Mouse (Mus musculus): ENCODE results near the gene Zfp503. TPM values are rescaled to one million over a fixed set of nuclear protein-coding genes. Genes with fewer than 3 reads are reported as not detected.

Zfp503 gene
- polyA plus RNA-seq, 1 experiment from 2014 or later = 8.0 TPM

DNA sequence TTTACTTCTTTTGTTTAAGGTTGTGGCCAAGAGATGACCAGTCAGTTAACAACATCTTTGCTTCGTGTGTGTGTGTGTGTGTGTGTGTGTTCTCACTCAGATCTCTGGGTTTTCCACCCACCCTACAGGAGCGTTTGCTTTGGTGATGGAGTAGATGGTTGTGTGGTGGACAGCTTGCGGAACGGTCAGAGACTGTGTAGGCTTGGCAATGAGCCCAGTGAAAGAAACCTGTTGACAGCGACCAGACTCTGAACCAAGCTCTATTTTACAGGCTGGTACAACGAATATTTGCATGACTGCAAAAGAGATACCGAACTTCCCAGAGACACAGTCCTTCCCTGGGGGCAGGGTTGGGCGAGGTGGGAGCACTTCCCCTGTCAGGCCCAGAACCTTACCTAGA is 30.2 kb downstream of the Zfp503 start:
- Histone ChIP-seq H3K9me3 (ENCODE audit: control insufficient read depth, low read length) (no peaks in the 10 kb centered on the region), H3K36me3 (ENCODE audit: control insufficient read depth, insufficient read depth, low read length) (no peaks in the 10 kb centered on the region), H3K27me3 (replicated peaks; ENCODE audit: control insufficient read depth, insufficient read depth, low read length) (no peaks in the 10 kb centered on the region), H3K27ac (ENCODE audit: low read depth, low read length) (no peak overlapping the region), H3K4me1 (ENCODE audit: control insufficient read depth, insufficient read depth, low read depth, low read length) (no peaks in the 10 kb centered on the region), H3K4me2 (ENCODE audit: low read length) (no peak overlapping the region), H3K9ac (ENCODE audit: low read depth, low read length) (no peak overlapping the region), H3K4me3 (ENCODE audit: low read length) (no peak overlapping the region)
- ATAC-seq = 0 out of 2 replicates have a peak, but pooled peaks have one; percentile 54
- 59% methylated on average over 8 of the region's 8 CpGs for WGBS

DNA sequence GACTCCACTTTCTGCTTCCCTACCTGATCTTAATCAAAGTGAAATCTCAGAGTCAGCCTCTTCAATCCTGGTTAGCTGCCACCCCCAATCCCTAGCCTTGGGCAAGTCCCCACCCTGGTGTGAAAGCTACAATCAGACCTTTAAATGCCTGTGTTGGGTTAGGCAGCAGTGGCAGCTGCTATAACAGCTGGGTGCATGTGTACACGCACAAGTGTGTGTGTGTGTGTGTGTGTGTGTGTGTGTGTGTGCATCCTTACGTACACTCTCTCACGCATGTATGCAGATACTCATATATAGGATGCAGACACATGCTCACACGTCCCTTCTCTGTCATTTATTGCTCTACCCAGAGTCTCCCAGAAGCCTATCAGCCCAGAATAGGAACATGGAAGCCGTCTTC is 30.8 kb downstream of the Zfp503 start:
- no peaks in the 10 kb centered on the region for H3K9me3 ChIP-seq (ENCODE audit: control insufficient read depth, low read length)
- no peak overlapping the region for H3K9ac ChIP-seq (ENCODE audit: low read depth, low read length)
- H3K4me1 ChIP-seq (ENCODE audit: control insufficient read depth, insufficient read depth, low read depth, low read length) = no peaks in the 10 kb centered on the region
- H3K27ac ChIP-seq (ENCODE audit: low read depth, low read length) = no peak overlapping the region
- no peak overlapping the region for H3K4me2 ChIP-seq (ENCODE audit: low read length)
- WGBS = 86% methylated on average over 5 of the region's 5 CpGs
- ATAC-seq = no peak
- H3K4me3 ChIP-seq (ENCODE audit: low read length) = no peak overlapping the region
- H3K36me3 ChIP-seq (ENCODE audit: control insufficient read depth, insufficient read depth, low read length) = no peaks in the 10 kb centered on the region
- no peaks in the 10 kb centered on the region for H3K27me3 ChIP-seq (replicated peaks; ENCODE audit: control insufficient read depth, insufficient read depth, low read length)

DNA sequence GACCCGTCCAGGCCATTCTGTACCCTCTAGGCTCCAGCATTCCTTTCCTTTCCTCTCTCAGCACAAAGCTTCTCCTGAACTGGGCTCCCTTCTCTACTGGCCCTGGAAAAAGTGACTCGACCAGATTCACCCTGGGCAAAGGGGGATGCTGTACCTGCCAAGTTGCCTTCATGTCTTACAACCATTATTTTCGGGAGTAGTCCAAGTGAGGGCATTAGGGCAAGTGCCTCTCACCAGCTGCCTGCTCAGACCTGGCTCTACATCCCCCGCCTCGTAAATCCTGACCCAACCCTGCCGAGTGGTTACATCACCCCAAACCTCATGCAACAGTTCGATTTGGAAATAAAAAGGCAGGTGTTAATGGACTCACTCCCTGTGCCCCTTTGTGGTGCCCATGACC is 36.9 kb downstream of the Zfp503 start:
- no peak overlapping the region for H3K4me2 ChIP-seq (ENCODE audit: low read length)
- no peaks in the 10 kb centered on the region for H3K4me1 ChIP-seq (ENCODE audit: control insufficient read depth, insufficient read depth, low read depth, low read length)
- no peak overlapping the region for H3K27ac ChIP-seq (ENCODE audit: low read depth, low read length)
- 84% methylated on average over 7 of the region's 7 CpGs for WGBS
- H3K36me3 ChIP-seq (ENCODE audit: control insufficient read depth, insufficient read depth, low read length) = no peaks in the 10 kb centered on the region
- H3K4me3 ChIP-seq (ENCODE audit: low read length) = no peak overlapping the region
- no peaks in the 10 kb centered on the region for H3K27me3 ChIP-seq (replicated peaks; ENCODE audit: control insufficient read depth, insufficient read depth, low read length)
- H3K9me3 ChIP-seq (ENCODE audit: control insufficient read depth, low read length) = no peaks in the 10 kb centered on the region
- ATAC-seq = no peak
- no peak overlapping the region for H3K9ac ChIP-seq (ENCODE audit: low read depth, low read length)

DNA sequence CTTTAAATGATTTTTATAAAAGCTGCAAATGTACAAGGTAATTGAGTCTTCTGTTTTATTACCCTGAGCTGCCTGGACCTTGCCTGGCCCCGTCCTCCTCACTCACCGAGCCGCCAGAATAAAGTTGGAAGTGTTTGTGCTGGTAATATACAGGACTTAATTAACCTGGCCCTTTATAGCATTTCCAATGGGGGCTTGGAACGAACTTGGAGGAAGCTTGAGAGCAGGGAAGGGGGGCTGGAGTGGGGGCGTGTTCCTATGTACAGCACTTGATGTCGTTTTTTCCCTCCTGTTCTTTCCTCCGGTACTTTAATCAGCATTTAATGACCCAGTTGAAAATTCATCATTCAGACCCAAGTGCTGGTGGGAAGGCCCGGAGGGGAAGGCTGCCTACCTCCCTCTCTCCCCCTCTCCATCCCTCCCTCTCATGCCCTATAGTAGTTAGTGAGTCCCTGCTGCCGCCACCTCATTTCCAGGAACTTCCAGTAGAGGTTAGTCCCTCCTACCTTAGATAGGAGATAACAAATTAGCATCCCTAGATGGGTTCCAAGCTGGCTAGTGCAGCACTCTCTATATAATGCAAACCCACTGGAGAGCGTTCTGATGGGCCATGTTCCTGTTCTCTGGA is 37.4 kb downstream of the Zfp503 start:
- ATAC-seq = no peak
- Histone ChIP-seq H3K36me3 (ENCODE audit: control insufficient read depth, insufficient read depth, low read length) (no peaks in the 10 kb centered on the region), H3K27me3 (replicated peaks; ENCODE audit: control insufficient read depth, insufficient read depth, low read length) (no peaks in the 10 kb centered on the region), H3K4me2 (ENCODE audit: low read length) (no peak overlapping the region), H3K4me3 (ENCODE audit: low read length) (no peak overlapping the region), H3K4me1 (ENCODE audit: control insufficient read depth, insufficient read depth, low read depth, low read length) (no peaks in the 10 kb centered on the region), H3K9ac (ENCODE audit: low read depth, low read length) (no peak overlapping the region), H3K27ac (ENCODE audit: low read depth, low read length) (no peak overlapping the region), H3K9me3 (ENCODE audit: control insufficient read depth, low read length) (no peaks in the 10 kb centered on the region)
- WGBS = 65% methylated on average over 10 of the region's 10 CpGs

DNA sequence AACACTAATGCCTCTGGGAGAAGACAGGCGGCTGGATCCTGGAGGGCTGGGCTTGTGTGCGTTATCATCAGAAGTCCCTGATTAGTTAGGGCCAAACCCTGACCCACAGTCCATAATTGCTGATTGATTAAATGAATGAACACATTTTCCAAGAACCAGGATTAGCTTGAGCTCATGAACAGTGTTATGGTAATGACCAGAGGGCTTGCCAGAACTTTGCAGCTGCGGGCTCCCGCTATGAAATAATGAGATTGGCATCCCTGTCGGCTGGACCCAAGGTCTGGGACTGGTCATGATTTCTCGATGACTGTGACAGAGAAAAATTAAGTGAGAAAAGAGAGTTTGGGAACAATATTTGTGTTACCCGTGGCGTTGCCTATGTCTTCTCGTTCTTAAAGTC is 44.5 kb downstream of the Zfp503 start:
- H3K4me1 ChIP-seq (ENCODE audit: control insufficient read depth, insufficient read depth, low read depth, low read length) = no peaks in the 10 kb centered on the region
- no peak overlapping the region for H3K4me3 ChIP-seq (ENCODE audit: low read length)
- H3K36me3 ChIP-seq (ENCODE audit: control insufficient read depth, insufficient read depth, low read length) = no peaks in the 10 kb centered on the region
- 72% methylated on average over 9 of the region's 9 CpGs for WGBS
- H3K27me3 ChIP-seq (replicated peaks; ENCODE audit: control insufficient read depth, insufficient read depth, low read length) = no peaks in the 10 kb centered on the region
- no peak overlapping the region for H3K9ac ChIP-seq (ENCODE audit: low read depth, low read length)
- no peaks in the 10 kb centered on the region; the same call in 1 of the 2 replicates for H3K9me3 ChIP-seq (ENCODE audit: control insufficient read depth, low read length)
- no peak overlapping the region for H3K4me2 ChIP-seq (ENCODE audit: low read length)
- ATAC-seq = no peak
- H3K27ac ChIP-seq (ENCODE audit: low read depth, low read length) = no peak overlapping the region

DNA sequence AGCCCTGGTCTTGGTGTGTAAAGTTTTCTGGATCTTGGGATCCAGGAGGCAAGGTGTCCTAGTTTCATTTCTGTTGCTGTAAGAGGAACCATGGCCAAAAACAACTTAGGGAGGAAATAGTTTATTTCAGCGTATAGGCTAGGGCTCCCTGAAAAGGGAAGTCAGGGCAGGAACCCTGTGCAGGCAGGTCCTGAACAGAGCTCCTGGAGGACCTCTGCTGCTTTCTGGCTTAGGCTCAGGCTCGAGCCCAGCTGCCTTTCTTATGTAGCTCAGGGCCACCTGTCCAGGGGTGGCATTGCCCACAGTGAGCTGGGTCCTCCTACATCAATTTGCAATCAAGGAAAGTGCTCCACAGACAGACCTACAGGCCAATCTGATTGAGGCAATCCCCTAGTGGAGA is 47.8 kb downstream of the Zfp503 start:
- no peak overlapping the region for H3K9ac ChIP-seq (ENCODE audit: low read depth, low read length)
- H3K27ac ChIP-seq (ENCODE audit: low read depth, low read length) = no peak overlapping the region
- H3K4me2 ChIP-seq (ENCODE audit: low read length) = no peak overlapping the region
- ATAC-seq = no peak
- WGBS = 67% methylated on average over 2 of the region's 2 CpGs
- H3K27me3 ChIP-seq (replicated peaks; ENCODE audit: control insufficient read depth, insufficient read depth, low read length) = no peaks in the 10 kb centered on the region
- no peaks in the 10 kb centered on the region; the same call in 1 of the 2 replicates for H3K9me3 ChIP-seq (ENCODE audit: control insufficient read depth, low read length)
- H3K4me3 ChIP-seq (ENCODE audit: low read length) = no peak overlapping the region
- H3K36me3 ChIP-seq (ENCODE audit: control insufficient read depth, insufficient read depth, low read length) = no peaks in the 10 kb centered on the region
- H3K4me1 ChIP-seq (ENCODE audit: control insufficient read depth, insufficient read depth, low read depth, low read length) = no peaks in the 10 kb centered on the region

DNA sequence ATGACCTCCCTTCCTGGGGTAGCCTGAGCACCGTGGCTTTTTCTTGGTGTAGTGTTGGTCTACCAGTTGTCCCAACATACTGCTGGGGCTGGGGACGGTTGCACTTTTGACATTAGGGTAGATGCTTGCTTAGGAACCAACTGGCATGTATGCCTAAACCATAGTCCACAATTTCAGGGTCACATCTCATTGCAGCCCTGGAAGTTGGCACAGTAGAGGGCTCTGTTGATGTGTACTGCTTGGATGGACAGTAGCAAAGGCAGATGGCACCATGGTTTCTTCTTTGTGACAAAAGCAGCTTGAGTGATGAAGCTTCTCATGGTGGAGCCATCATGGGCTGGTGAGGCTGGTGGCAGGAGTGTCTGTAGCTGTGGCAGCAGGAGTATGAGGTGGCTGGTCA is 52.3 kb downstream of the Zfp503 start:
- Histone ChIP-seq H3K27ac (ENCODE audit: low read depth, low read length) (no peak overlapping the region), H3K4me2 (ENCODE audit: low read length) (no peak overlapping the region), H3K4me3 (ENCODE audit: low read length) (no peak overlapping the region), H3K9ac (ENCODE audit: low read depth, low read length) (no peak overlapping the region), H3K27me3 (replicated peaks; ENCODE audit: control insufficient read depth, insufficient read depth, low read length) (no peaks in the 10 kb centered on the region), H3K36me3 (ENCODE audit: control insufficient read depth, insufficient read depth, low read length) (no peaks in the 10 kb centered on the region), H3K9me3 (ENCODE audit: control insufficient read depth, low read length) (no peaks in the 10 kb centered on the region), H3K4me1 (ENCODE audit: control insufficient read depth, insufficient read depth, low read depth, low read length) (no peaks in the 10 kb centered on the region)
- no peak for ATAC-seq
- WGBS = 96% methylated on average over 2 of the region's 2 CpGs

DNA sequence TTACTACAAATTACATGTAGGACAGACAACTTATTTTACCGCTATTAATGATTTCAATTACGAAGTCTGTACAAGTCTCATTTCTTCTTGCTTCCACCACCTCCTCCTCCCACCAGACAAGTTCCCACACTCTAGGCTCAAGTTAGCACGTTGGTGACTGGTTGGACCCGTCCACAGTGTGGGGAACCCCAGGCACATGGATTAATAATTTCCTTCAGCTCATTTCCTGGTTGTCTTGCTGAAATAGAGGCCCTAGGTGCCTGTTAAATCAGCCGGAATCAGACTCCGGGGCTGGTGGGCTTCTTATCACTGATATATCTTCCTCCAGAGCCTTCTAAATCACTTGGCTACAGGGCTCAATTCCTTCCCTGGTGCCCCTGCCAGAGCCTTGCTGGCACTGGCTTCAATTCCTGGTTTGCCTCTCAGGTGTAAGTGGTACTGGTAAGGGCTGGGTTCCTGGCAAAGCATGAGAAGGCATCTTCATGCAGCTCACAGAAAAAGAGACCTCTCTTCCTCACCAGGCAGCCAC is 53.2 kb downstream of the Zfp503 start:
- Histone ChIP-seq H3K4me2 (ENCODE audit: low read length) (no peak overlapping the region), H3K4me1 (ENCODE audit: control insufficient read depth, insufficient read depth, low read depth, low read length) (no peaks in the 10 kb centered on the region), H3K36me3 (ENCODE audit: control insufficient read depth, insufficient read depth, low read length) (no peaks in the 10 kb centered on the region), H3K9ac (ENCODE audit: low read depth, low read length) (no peak overlapping the region), H3K27me3 (replicated peaks; ENCODE audit: control insufficient read depth, insufficient read depth, low read length) (no peaks in the 10 kb centered on the region), H3K27ac (ENCODE audit: low read depth, low read length) (no peak overlapping the region), H3K4me3 (ENCODE audit: low read length) (no peak overlapping the region), H3K9me3 (ENCODE audit: control insufficient read depth, low read length) (no peaks in the 10 kb centered on the region)
- WGBS = 76% methylated on average over 6 of the region's 6 CpGs
- ATAC-seq = no peak
